Mouse (Mus musculus): ENCODE results near the gene Gm3029. TPM values are rescaled to one million over a fixed set of nuclear protein-coding genes. Genes with fewer than 3 reads are reported as not detected.
"Not testable (repeated sequence)": the region's sequence is repeated elsewhere in the genome, so short reads cannot be mapped to it uniquely, and the experiment has no call there.

Gene Gm3029
- total RNA-seq (2021) = not detected

DNA sequence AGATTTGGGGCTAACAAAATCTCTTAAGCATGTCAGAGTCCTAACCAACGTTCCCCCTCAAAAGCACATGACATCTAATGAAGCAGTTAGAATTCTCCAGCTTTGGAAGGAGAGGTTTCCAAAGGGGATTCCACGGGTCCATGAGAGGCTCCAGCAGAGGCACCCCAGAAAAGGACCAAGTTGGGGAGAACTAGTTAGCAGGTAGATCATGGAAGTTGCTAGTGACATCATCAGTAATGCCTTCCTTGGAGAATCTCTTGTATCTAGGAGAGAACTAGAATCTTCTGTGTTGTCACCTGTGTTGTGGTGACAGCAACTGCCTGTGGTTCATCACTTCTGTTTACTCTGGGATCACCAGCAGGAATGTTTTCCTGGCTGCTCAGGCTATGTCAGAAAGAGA is at the start of gene Gm3029:
Gene Gm3029 (plus strand): TSS at position 301 of the 400 bp plus-strand sequence.
- DNase-seq (ENCODE audit: extremely low spot score in 1 of 2, low spot score in 1 of 2) = not testable (repeated sequence)

DNA sequence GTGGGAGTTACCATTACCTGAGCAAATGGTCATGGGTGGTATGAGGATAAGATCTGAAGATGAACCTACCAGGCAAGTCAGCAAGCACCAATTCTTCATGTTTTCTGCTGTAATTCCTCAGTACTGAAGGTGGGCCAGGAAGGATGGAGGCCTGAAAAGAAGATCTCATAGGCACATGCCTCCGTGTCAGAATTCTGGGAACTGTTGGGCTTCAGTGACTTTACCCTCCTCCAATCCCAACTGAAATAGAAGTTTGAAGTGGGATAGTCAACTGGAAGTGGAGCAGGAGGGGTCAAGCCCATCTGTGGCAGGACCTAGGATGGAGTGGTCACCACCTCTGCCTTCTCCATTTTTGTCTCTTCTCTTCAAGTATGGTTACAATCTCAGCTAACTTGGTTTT is 47.7 kb upstream of the Gm3029 start, which contains the start of gene Gm2916:
Gene Gm2916 (plus strand): TSS at position 301 of the 400 bp plus-strand sequence.
- not testable (repeated sequence) for DNase-seq (ENCODE audit: extremely low spot score in 1 of 2, low spot score in 1 of 2)

DNA sequence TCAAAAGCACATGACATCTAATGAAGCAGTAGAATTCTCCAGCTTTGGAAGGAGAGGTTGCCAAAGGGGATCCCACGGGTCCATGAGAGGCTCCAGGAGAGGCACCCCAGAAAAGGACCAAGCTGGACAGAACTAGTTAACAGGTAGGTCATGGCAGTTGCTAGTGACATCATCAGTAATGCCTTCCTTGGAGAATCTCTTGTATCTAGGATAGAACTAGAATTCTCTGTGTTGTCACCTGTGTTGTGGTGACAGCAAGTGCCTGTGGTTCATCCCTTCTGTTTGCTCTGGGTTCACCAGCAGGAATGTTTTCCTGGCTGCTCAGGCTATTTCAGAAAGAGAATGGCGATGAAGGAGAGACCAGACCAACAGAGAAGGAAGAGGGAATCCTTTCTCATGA is 31.7 kb downstream of the Gm3029 start, which contains the start of gene Gm3095:
Gene Gm3095 (plus strand): TSS at position 301 of the 400 bp plus-strand sequence.
- not testable (repeated sequence) for DNase-seq (ENCODE audit: extremely low spot score in 1 of 2, low spot score in 1 of 2)

Other genes with a start within 250 kb of the Gm3029 start
- not detected for gene Gm3043, start 243.0 kb upstream of the Gm3029 start, total RNA-seq (2021)
- gene Gm3002, start 121.7 kb upstream of the Gm3029 start, total RNA-seq (2021) = 1 to 10 TPM in 1 of 2 experiments, under 1 TPM in 1; 0.94 to 1.6 TPM
- not detected for gene Gm3033, start 85.5 kb upstream of the Gm3029 start, total RNA-seq (2021)
- gene Gm2916, start 47.6 kb upstream of the Gm3029 start, total RNA-seq (2021) = under 1 TPM in 1 of 2 experiments, not detected in 1; 0.21 TPM
- under 1 TPM in 1 of 2 experiments, not detected in 1; 0.38 TPM for gene Gm3095, start 31.8 kb downstream of the Gm3029 start, total RNA-seq (2021)
- gene Gm3099, start 66.6 kb downstream of the Gm3029 start, total RNA-seq (2021) = not detected
- 1 to 10 TPM; 3.3 to 4.1 TPM for gene Gm5796, start 92.2 kb downstream of the Gm3029 start, total RNA-seq (2021)
- under 1 TPM in 1 of 2 experiments, not detected in 1; 0.62 TPM for gene Gm3115, start 152.4 kb downstream of the Gm3029 start, total RNA-seq (2021)
- 10 to 100 TPM in 1 of 2 experiments, 1 to 10 TPM in 1; 4.4 to 10.4 TPM for gene Gm8108, start 178.8 kb downstream of the Gm3029 start, total RNA-seq (2021)
- gene Gm3127, start 233.3 kb downstream of the Gm3029 start, total RNA-seq (2021) = not detected

Measured in layer of hippocampus, postnatal 25 days (tissue).